Mouse (Mus musculus) lung, embryonic 14.5 days (tissue): ENCODE results near the gene Dscam. TPM values are rescaled to one million over a fixed set of nuclear protein-coding genes. Genes with fewer than 3 reads are reported as not detected.

Experiments used
- ATAC-seq: fragments of 200-750 bp; cut with Nextera tagmentation; 2 replicates; pipeline ENCODE4 v1.8.0; 2017; ENCODE audit warnings: mild to moderate bottlenecking, moderate TSS enrichment, moderate library complexity; ENCODE audit not compliant: insufficient read depth
- DNase-seq: peaks from one replicate; pipeline ENCODE4 v3.0.0-alpha.2; 2015
- H3K27ac ChIP-seq: fragments of 300-500 bp; sonication (generic); 2 replicates; pipeline ENCODE4 v1.5.1; 2014; ENCODE audit warnings: low read depth, mild to moderate bottlenecking, moderate library complexity
- H3K27me3 ChIP-seq: fragments of 300-500 bp; sonication (generic); 2 replicates; pipeline ENCODE4 v1.6.1; 2014; ENCODE audit warnings: low read length, control low read depth; ENCODE audit not compliant: insufficient read depth
- H3K36me3 ChIP-seq: fragments of 300-500 bp; sonication (generic); 2 replicates; pipeline ENCODE4 v1.6.1; 2014; ENCODE audit warnings: control low read depth; ENCODE audit not compliant: insufficient read depth
- H3K4me1 ChIP-seq: fragments of 300-500 bp; sonication (generic); 2 replicates; pipeline ENCODE4 v1.6.1; 2014; ENCODE audit warnings: antibody characterized with exemption, control low read depth; ENCODE audit not compliant: insufficient read depth
- H3K4me2 ChIP-seq: fragments of 300-500 bp; sonication (generic); 2 replicates; pipeline ENCODE4 v1.6.1; 2014; ENCODE audit warnings: mild to moderate bottlenecking
- H3K4me3 ChIP-seq: fragments of 300-500 bp; sonication (generic); 2 replicates; pipeline ENCODE4 v1.5.1; 2014; ENCODE audit warnings: low read depth, low read length
- H3K9ac ChIP-seq: fragments of 300-500 bp; sonication (generic); 2 replicates; pipeline ENCODE4 v1.6.1; 2014
- H3K9me3 ChIP-seq: fragments of 300-500 bp; sonication (generic); 2 replicates; pipeline ENCODE4 v1.6.1; 2016; ENCODE audit warnings: low read depth, low read length, control low read depth
- CTCF ChIP-seq: IDR thresholded peaks from 2 replicates; pipeline ENCODE4 v1.5.1; 2016; ENCODE audit warnings: antibody characterized with exemption, low read depth
- WGBS: fragments of 180-500 bp; shearing (Covaris S2); extraction: QIAGEN DNeasy Blood & Tissue Kit; methylation state at CpG from one replicate; pipeline ENCODE4 v1.1.7; 2014; 5-methylcytosine and 5-hydroxymethylcytosine counted together
- polyA plus RNA-seq: library from polyadenylated mRNA; unstranded; fragments of >200 nt; fragmentation: Nextera tagmentation; extraction: Ambion mirVana; gene quantifications from 2 replicates; pipeline ENCODE4 v1.2.1, GENCODE M21; 2014

The Dscam gene
- polyA plus RNA-seq, 1 experiment from 2014 or later = not detected

GRCm38 (mm10) chr16:96914495-96914894 is 256.1 kb downstream of the Dscam start:
- no peak overlapping the region for H3K9ac ChIP-seq
- no peak for TF ChIP-seq CTCF
- H3K9me3 ChIP-seq = no peaks in the 10 kb centered on the region
- H3K4me1 ChIP-seq = no peaks in the 10 kb centered on the region
- 93% methylated on average over 3 of the region's 3 CpGs for WGBS
- ATAC-seq = no peak
- H3K4me3 ChIP-seq = no peak overlapping the region
- H3K36me3 ChIP-seq = no peaks in the 10 kb centered on the region
- no peaks in the 10 kb centered on the region for H3K27me3 ChIP-seq
- no peak overlapping the region for H3K4me2 ChIP-seq
- H3K27ac ChIP-seq = no peak overlapping the region
- DNase-seq = no peak

- DNase-seq = no peak
- no peaks in the 10 kb centered on the region for H3K4me1 ChIP-seq
- TF ChIP-seq CTCF = no peak
- no peak overlapping the region for H3K4me2 ChIP-seq
- no peaks in the 10 kb centered on the region for H3K9me3 ChIP-seq
- no peak overlapping the region for H3K4me3 ChIP-seq
- H3K27me3 ChIP-seq = no peaks in the 10 kb centered on the region
- ATAC-seq = no peak
- no peak overlapping the region for H3K9ac ChIP-seq
- H3K27ac ChIP-seq = no peak overlapping the region
- H3K36me3 ChIP-seq = no peaks in the 10 kb centered on the region
- WGBS = 66% methylated on average over 7 of the region's 7 CpGs
These were observed 257.7 kb downstream of the Dscam start for GRCm38 (mm10) chr16:96912836-96913235.

GRCm38 (mm10) chr16:96912103-96912502 is 258.4 kb downstream of the Dscam start:
- no peak overlapping the region for H3K27ac ChIP-seq
- TF ChIP-seq CTCF = no peak
- 73% methylated on average over 2 of the region's 2 CpGs for WGBS
- H3K9ac ChIP-seq = no peak overlapping the region
- peak; percentile 56 for DNase-seq
- no peaks in the 10 kb centered on the region for H3K27me3 ChIP-seq
- no peaks in the 10 kb centered on the region for H3K9me3 ChIP-seq
- no peak overlapping the region for H3K4me2 ChIP-seq
- H3K36me3 ChIP-seq = no peaks in the 10 kb centered on the region
- no peaks in the 10 kb centered on the region for H3K4me1 ChIP-seq
- no peak overlapping the region for H3K4me3 ChIP-seq
- no peak for ATAC-seq

GRCm38 (mm10) chr16:96910405-96911164 is 260.0 kb downstream of the Dscam start:
- Histone ChIP-seq H3K4me1 (no peaks in the 10 kb centered on the region), H3K36me3 (no peaks in the 10 kb centered on the region), H3K4me3 (no peak overlapping the region), H3K9ac (no peak overlapping the region), H3K27ac (no peak overlapping the region), H3K27me3 (no peaks in the 10 kb centered on the region), H3K4me2 (no peak overlapping the region), H3K9me3 (no peaks in the 10 kb centered on the region)
- no peak for DNase-seq
- 61% methylated on average over 4 of the region's 4 CpGs for whole genome bisulfite sequencing
- no peak for ATAC-seq
- no peak for TF ChIP-seq CTCF

GRCm38 (mm10) chr16:96907818-96908217 is 262.7 kb downstream of the Dscam start:
- H3K9me3 ChIP-seq = no peaks in the 10 kb centered on the region
- ATAC-seq = no peak
- TF ChIP-seq CTCF = no peak
- no peak overlapping the region for H3K27ac ChIP-seq
- no peaks in the 10 kb centered on the region for H3K36me3 ChIP-seq
- no peaks in the 10 kb centered on the region for H3K4me1 ChIP-seq
- 67% methylated on average over 1 of the region's 1 CpGs for WGBS
- H3K9ac ChIP-seq = no peak overlapping the region
- no peak for DNase-seq
- no peak overlapping the region for H3K4me3 ChIP-seq
- no peak overlapping the region for H3K4me2 ChIP-seq
- H3K27me3 ChIP-seq = no peaks in the 10 kb centered on the region

- ATAC-seq (no peak), DNase-seq (no peak)
- TF ChIP-seq CTCF = no peak
- no peak overlapping the region for H3K4me2 ChIP-seq
- H3K27ac ChIP-seq = no peak overlapping the region
- 70% methylated on average over 1 of the region's 1 CpGs for WGBS
- no peaks in the 10 kb centered on the region for H3K9me3 ChIP-seq
- H3K4me1 ChIP-seq = no peaks in the 10 kb centered on the region
- no peak overlapping the region for H3K4me3 ChIP-seq
- no peak overlapping the region for H3K9ac ChIP-seq
- H3K27me3 ChIP-seq = no peaks in the 10 kb centered on the region
- no peaks in the 10 kb centered on the region for H3K36me3 ChIP-seq
These were observed 263.5 kb downstream of the Dscam start for GRCm38 (mm10) chr16:96907081-96907480.

GRCm38 (mm10) chr16:96906630-96907029 is 263.9 kb downstream of the Dscam start:
- Histone ChIP-seq H3K9me3 (no peaks in the 10 kb centered on the region), H3K4me2 (no peak overlapping the region), H3K9ac (no peak overlapping the region), H3K27ac (no peak overlapping the region), H3K4me3 (no peak overlapping the region), H3K36me3 (no peaks in the 10 kb centered on the region), H3K27me3 (no peaks in the 10 kb centered on the region), H3K4me1 (no peaks in the 10 kb centered on the region)
- DNase-seq (no peak), ATAC-seq (no peak)
- TF ChIP-seq CTCF = no peak
- 66% methylated on average over 2 of the region's 2 CpGs for WGBS
